Mouse (Mus musculus) liver, embryonic 14.5 days (tissue): ENCODE measurements around the gene Shtn1. TPM values are rescaled to one million over a fixed set of nuclear protein-coding genes. Genes with fewer than 3 reads are reported as not detected.
A peak's percentile ranks its signal among the peaks of the same experiment; 100 is the strongest.

Experiments used
- ATAC-seq: fragments of 200-750 bp; cut with Nextera tagmentation; 2 replicates; pipeline ENCODE4 v1.8.0; 2017; ENCODE audit warnings: moderate number of reproducible peaks, mild to moderate bottlenecking, moderate library complexity; ENCODE audit not compliant: insufficient read depth
- DNase-seq, 3 experiments: peaks; one replicate each; pipeline ENCODE4 v3.0.0-alpha.2; 2012 to 2013; ENCODE audit warnings: low read depth in 3 of 3, low spot score in 3 of 3
- H3K27ac ChIP-seq: fragments of 300-500 bp; sonication (generic); 2 replicates; pipeline ENCODE4 v1.5.1; 2014; ENCODE audit warnings: moderate library complexity, mild to moderate bottlenecking, control low read depth, inconsistent platforms
- H3K27me3 ChIP-seq: fragments of 300-500 bp; sonication (generic); 2 replicates; pipeline ENCODE4 v1.6.1; 2014; ENCODE audit warnings: mild to moderate bottlenecking, low read length, moderate library complexity; ENCODE audit not compliant: control insufficient read depth, insufficient read depth
- H3K36me3 ChIP-seq: fragments of 300-500 bp; sonication (generic); replicated peaks from 2 replicates; pipeline ENCODE4 v1.6.1; 2014; ENCODE audit warnings: low read depth; ENCODE audit not compliant: control insufficient read depth, insufficient read depth
- H3K4me1 ChIP-seq, 2 experiments: fragments of 200-500 bp in 1 of 2; fragments of 300-500 bp in 1 of 2; sonication (generic) in 1 of 2; replicated peaks; 2 replicates each; pipeline ENCODE4 v1.6.1; 2012 to 2014; ENCODE audit warnings: antibody characterized with exemption in 1 of 2, inconsistent platforms in 1 of 2, low read length in 1 of 2; ENCODE audit not compliant: control insufficient read depth in 2 of 2, insufficient read depth in 2 of 2
- H3K4me2 ChIP-seq: fragments of 300-500 bp; sonication (generic); 2 replicates; pipeline ENCODE4 v1.6.1; 2014; ENCODE audit warnings: low read depth, mild to moderate bottlenecking, control low read depth, moderate library complexity
- H3K4me3 ChIP-seq, 2 experiments: fragments of 200-500 bp in 1 of 2; fragments of 300-500 bp in 1 of 2; sonication (generic) in 1 of 2; 2 replicates each; pipeline ENCODE4 v1.5.1; 2012 to 2014; ENCODE audit warnings: low read depth in 2 of 2, low read length in 2 of 2, mild to moderate bottlenecking in 2 of 2, control low read depth in 1 of 2, inconsistent platforms in 1 of 2, moderate library complexity in 1 of 2; ENCODE audit not compliant: insufficient read depth in 1 of 2
- H3K9ac ChIP-seq: fragments of 300-500 bp; sonication (generic); replicated peaks from 2 replicates; pipeline ENCODE4 v1.6.1; 2014; ENCODE audit warnings: mild to moderate bottlenecking, control low read depth, moderate library complexity
- H3K9me3 ChIP-seq: fragments of 300-500 bp; sonication (generic); 2 replicates; pipeline ENCODE4 v1.6.1; 2016; ENCODE audit warnings: low read length, mixed read lengths; ENCODE audit not compliant: control insufficient read depth
- CTCF ChIP-seq: IDR thresholded peaks from 2 replicates; pipeline ENCODE4 v1.5.1; 2016; ENCODE audit warnings: antibody characterized with exemption, low read depth, control low read depth
- EP300 ChIP-seq: IDR thresholded peaks from 2 replicates; pipeline ENCODE4 v1.6.1; 2016; ENCODE audit warnings: antibody characterized with exemption, low read depth
- WGBS: fragments of 180-500 bp; shearing (Covaris S2); extraction: QIAGEN DNeasy Blood & Tissue Kit; methylation state at CpG from one replicate; pipeline ENCODE4 v1.1.7; 2014; ENCODE audit not compliant: insufficient replicate concordance; 5-methylcytosine and 5-hydroxymethylcytosine counted together
- polyA plus RNA-seq, 2 experiments: library from polyadenylated mRNA; depleted of rRNA in 1 of 2; stranded (reverse) in 1 of 2; unstranded in 1 of 2; fragments of >200 nt; fragmentation: Nextera tagmentation in 1 of 2; extraction: Ambion mirVana in 1 of 2; gene quantifications; 2 replicates each; pipeline versions ENCODE4 v1.2.1 to v1.2.3; 2012 to 2014

The Shtn1 gene
- polyA plus RNA-seq, 2 experiments: 0.41 to 0.57 TPM

DNA sequence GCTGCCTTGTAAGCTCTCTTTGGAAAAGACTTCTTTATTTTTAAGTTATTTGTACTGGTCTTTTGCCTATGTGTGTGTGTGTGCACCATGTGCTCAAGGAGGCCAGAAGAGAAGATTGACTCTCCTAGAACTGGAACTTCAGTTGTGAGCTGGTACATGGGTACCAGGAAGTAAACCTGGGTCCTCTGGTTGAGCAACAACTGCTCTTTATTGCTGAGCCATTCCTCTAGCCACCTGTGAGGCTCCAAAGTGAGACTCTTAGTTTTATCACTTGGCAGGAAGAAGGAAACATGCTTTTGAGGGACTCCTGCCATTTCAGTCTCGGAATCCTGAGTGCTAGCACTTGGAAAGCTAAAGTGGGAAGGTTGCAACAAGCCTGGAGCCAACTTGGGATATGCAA lies 14.4 kb upstream of the Shtn1 start:
- Histone ChIP-seq H3K9me3 (no peaks in the 10 kb centered on the region), H3K27ac (no peak overlapping the region), H3K27me3 (no peaks in the 10 kb centered on the region), H3K36me3 (no peaks in the 10 kb centered on the region), H3K4me1 (no peaks in the 10 kb centered on the region), H3K4me2 (no peak overlapping the region), H3K9ac (no peak overlapping the region), H3K4me3 (no peak overlapping the region)
- TF ChIP-seq EP300: no peak
- 17% methylated on average over 1 of the region's 1 CpGs for WGBS
- no peak for DNase-seq
- no peak for ATAC-seq

DNA sequence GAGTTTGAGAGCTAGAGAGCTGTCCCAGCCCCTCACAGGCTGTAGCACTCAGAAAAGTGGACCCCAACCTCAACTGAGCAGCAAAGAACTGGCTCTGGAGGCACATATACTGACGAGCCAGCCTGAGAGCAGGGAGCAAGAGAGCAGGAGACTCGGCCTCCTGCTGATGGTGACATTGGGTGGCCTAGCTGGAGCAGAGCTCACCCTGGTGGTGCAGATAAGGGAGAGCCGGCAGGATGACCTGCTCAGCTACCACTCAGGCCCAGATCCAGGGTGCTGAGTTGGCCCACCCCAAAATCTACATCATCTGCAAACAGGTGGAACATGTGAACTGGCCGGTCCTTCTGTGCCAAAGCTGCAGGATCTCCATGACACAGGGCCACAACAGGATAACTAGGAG lies 8.4 kb upstream of the Shtn1 start:
- H3K27me3 ChIP-seq: no peaks in the 10 kb centered on the region
- no peak overlapping the region for H3K27ac ChIP-seq
- no peaks in the 10 kb centered on the region for H3K9me3 ChIP-seq
- no peak for TF ChIP-seq EP300
- no peak; the same call in 1 of the 2 replicates for TF ChIP-seq CTCF
- no peak overlapping the region for H3K4me3 ChIP-seq
- ATAC-seq: no peak
- 24% methylated on average over 4 of the region's 4 CpGs for WGBS
- no peaks in the 10 kb centered on the region for H3K36me3 ChIP-seq
- H3K4me1 ChIP-seq: no peaks in the 10 kb centered on the region
- H3K4me2 ChIP-seq: no peak overlapping the region
- no peak overlapping the region for H3K9ac ChIP-seq
- no peak for DNase-seq

DNA sequence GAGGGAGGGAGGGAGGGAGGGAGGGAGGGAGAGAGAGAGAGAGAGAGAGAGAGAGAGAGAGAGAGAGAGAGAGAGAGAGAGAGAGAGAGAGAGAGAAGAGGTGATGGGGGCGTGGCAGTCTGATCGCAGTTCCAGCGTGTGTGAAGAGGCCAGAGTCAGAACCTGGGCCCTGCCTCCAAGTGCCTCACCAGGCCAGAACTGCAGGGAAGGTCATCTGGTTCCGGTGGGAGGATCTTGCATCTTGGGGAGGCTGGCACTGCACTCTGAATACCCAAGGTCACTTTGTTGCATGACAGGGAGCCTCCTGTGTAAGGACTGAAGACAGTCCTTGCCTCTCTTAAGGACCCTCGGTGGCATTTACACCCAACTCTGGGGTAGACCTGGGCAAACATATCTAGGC lies 231 bp upstream of the Shtn1 start:
- ATAC-seq (no peak), DNase-seq (no peak)
- TF ChIP-seq CTCF (no peak), EP300 (no peak)
- Histone ChIP-seq H3K36me3 (no peaks in the 10 kb centered on the region), H3K9ac (no peak overlapping the region), H3K4me1 (no peaks in the 10 kb centered on the region), H3K27ac (no peak overlapping the region), H3K4me3 (no peak overlapping the region), H3K4me2 (no peak overlapping the region), H3K9me3 (no peaks in the 10 kb centered on the region), H3K27me3 (peaks cover 22% of the 10 kb centered on the region)
- 8% methylated on average over 4 of the region's 5 CpGs for WGBS

DNA sequence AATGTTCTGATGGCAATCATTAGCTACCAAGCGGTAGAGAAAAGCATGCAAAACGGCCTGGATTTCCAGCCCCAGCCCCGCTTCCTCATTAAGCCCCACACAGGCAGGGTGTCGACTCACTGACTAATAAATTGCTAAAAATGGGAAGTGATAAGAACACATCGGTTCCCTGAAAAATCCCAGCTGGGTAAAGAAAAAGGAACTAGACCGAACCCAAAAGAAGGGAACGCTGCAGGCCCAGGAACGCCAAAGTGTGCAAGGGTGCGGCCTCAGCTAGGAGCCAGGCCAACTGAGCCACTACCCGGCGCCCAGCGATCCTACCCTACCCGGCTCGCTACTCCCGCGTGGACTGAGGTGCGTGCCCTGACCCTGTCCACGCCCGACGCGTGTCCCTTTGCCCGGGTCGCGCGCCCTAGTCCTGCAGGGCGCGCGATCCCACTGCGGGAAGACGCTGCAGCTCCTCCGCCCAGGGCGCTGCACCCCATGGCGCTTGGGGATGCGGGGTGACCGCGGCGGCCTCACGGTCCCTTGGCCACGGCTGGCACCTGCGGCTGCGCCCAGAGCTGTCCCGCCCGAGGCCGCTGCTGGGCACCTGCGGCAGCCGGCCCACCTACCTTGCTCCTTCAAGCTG lies 944 bp downstream of the Shtn1 start:
- no peak for TF ChIP-seq EP300
- no peak for TF ChIP-seq CTCF
- no peak overlapping the region for H3K27ac ChIP-seq
- H3K4me1 ChIP-seq: no peaks in the 10 kb centered on the region
- peak overlapping the region; percentile 57 for H3K4me2 ChIP-seq
- no peak for DNase-seq
- H3K9ac ChIP-seq: no peak overlapping the region
- H3K36me3 ChIP-seq: no peaks in the 10 kb centered on the region
- H3K27me3 ChIP-seq: peaks cover 22% of the 10 kb centered on the region
- no peak for ATAC-seq
- no peaks in the 10 kb centered on the region for H3K9me3 ChIP-seq
- peak overlapping the region; percentile 24 to 41; a peak in 3 of 4 replicates for H3K4me3 ChIP-seq
- 1% methylated on average over 46 of the region's 46 CpGs for WGBS

DNA sequence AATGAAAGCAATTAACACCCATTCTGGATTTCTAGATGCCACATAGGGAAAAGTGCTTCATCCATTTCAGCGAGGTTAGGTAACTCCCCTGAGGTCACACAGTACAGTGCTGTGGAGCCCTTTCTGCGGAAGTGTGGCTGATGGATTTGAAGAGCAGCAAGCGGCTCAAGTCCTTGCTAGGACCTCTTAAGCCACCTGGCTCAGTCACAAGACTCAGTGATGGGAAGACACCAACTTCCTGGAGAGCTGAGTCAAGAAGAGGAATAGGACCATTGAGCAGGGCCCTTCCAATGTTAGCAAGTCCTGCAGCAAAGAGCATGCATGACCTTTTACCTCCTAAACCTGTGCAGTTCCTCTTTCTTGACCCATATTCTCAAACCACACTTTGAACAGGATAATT lies 1.5 kb downstream of the Shtn1 start:
- H3K27me3 ChIP-seq: peaks cover 22% of the 10 kb centered on the region
- no peaks in the 10 kb centered on the region for H3K9me3 ChIP-seq
- no peak overlapping the region for H3K4me3 ChIP-seq
- H3K9ac ChIP-seq: no peak overlapping the region
- no peak overlapping the region for H3K4me2 ChIP-seq
- no peak for ATAC-seq
- no peaks in the 10 kb centered on the region for H3K36me3 ChIP-seq
- DNase-seq: no peak
- 40% methylated on average over 3 of the region's 3 CpGs for WGBS
- H3K27ac ChIP-seq: no peak overlapping the region
- H3K4me1 ChIP-seq: no peaks in the 10 kb centered on the region
- TF ChIP-seq CTCF: no peak
- TF ChIP-seq EP300: no peak
